12 mouse cellular contexts compared by ENCODE assay signal in genomic region chr1:194677878-194678277, GRCm38 (mm10). TPM values are rescaled to one million over a fixed set of nuclear protein-coding genes. Genes with fewer than 3 reads are reported as not detected.
DNase-seq lines count a peak whose midpoint lies in the region; ATAC-seq and TF ChIP-seq lines count a peak whose summit lies in the region.
"Had no signal": no experiment of that assay in that cellular context is flagged by ENCODE, and none has a peak within 500 bp of the region (broad histone marks: within the 10 kb centered on the region; RNA-seq: fewer than 3 reads in every experiment).

No protein-coding gene starts in this region.

- H3K4me2 ChIP-seq in heart, postnatal 0 days (ENCODE audit: low read depth, low read length): no peak overlapping the region
- no peak overlapping the region for H3K4me2 ChIP-seq in midbrain, embryonic 16.5 days (ENCODE audit: low read length)
- H3K4me2 ChIP-seq in midbrain, embryonic 15.5 days: no peak overlapping the region
- H3K4me2 ChIP-seq: embryonic facial prominence, embryonic 13.5 days; liver, embryonic 13.5 days; midbrain, embryonic 13.5 days had no signal

- no peak for ATAC-seq in heart, postnatal 0 days (ENCODE audit: insufficient read depth, low read depth)
- ATAC-seq in midbrain, embryonic 16.5 days: no peak
- no peak for ATAC-seq in megakaryocyte-erythroid progenitor cell, adult 5-6 weeks (replicated peaks; ENCODE audit: low FRiP score, low TSS enrichment, poor library complexity, severe bottlenecking)
- no peak for ATAC-seq in midbrain, embryonic 15.5 days (replicated peaks)
- ATAC-seq: CD4-positive, CD25-positive, alpha-beta regulatory T cell, adult 4 months; midbrain, embryonic 13.5 days had no signal

- TF ChIP-seq POLR2A in heart, adult 2 months (IDR thresholded peaks at IDR 0.05; ENCODE audit: insufficient read depth, low read depth, low read length): no peak

- H3K27ac ChIP-seq in heart, adult 2 months: peak overlapping the region; percentile 50
- peak overlapping the region; percentile 66 for H3K27ac ChIP-seq in heart, postnatal 0 days (ENCODE audit: low read depth)
- H3K27ac ChIP-seq in midbrain, embryonic 16.5 days (ENCODE audit: low read length): no peak overlapping the region
- H3K27ac ChIP-seq in midbrain, embryonic 15.5 days: no peak overlapping the region
- H3K27ac ChIP-seq: embryonic facial prominence, embryonic 13.5 days; liver, embryonic 13.5 days; midbrain, embryonic 13.5 days had no signal

- intact Hi-C loops in heart, adult 2 months (cut with DNase I): loop anchor here (2.0 kb wide), 1 partner anchor 13 kb away; no protein-coding TSS in a partner anchor

- no peak overlapping the region for H3K9ac ChIP-seq in heart, adult 2 months (ENCODE audit: low read depth, low read length)
- H3K9ac ChIP-seq in heart, postnatal 0 days (replicated peaks; ENCODE audit: low read depth, low read length): no peak overlapping the region
- no peak overlapping the region for H3K9ac ChIP-seq in midbrain, embryonic 16.5 days (ENCODE audit: low read depth, low read length)
- no peak overlapping the region for H3K9ac ChIP-seq in midbrain, embryonic 15.5 days
- H3K9ac ChIP-seq: embryonic facial prominence, embryonic 13.5 days; liver, embryonic 13.5 days; midbrain, embryonic 13.5 days had no signal

- peaks cover 3% of the 10 kb centered on the region for H3K79me2 ChIP-seq in heart, adult 2 months (replicated peaks; ENCODE audit: control insufficient read depth, insufficient read depth, low read length)

- peak in 1 of 2 experiments; percentile 36 for DNase-seq in heart, adult 2 months
- DNase-seq in heart, adult 8-10 months (ENCODE audit: low spot score): no peak
- peak; percentile 68 for DNase-seq in NIH3T3 (ENCODE audit: low read depth)
- DNase-seq in heart, postnatal 0 days (ENCODE audit: low spot score): no peak
- DNase-seq in large intestine, adult 2 months (ENCODE audit: low read depth, low spot score): peak; percentile 80
- DNase-seq: liver, embryonic 13.5 days had no signal

- H3K4me1 ChIP-seq in heart, adult 2 months (ENCODE audit: control insufficient read depth, insufficient read depth, low read length): peaks cover 32% of the 10 kb centered on the region
- H3K4me1 ChIP-seq in heart, postnatal 0 days (ENCODE audit: control insufficient read depth, insufficient read depth): peaks cover 71% of the 10 kb centered on the region
- peaks cover 11% of the 10 kb centered on the region; the same call in 1 of the 2 replicates for H3K4me1 ChIP-seq in midbrain, embryonic 16.5 days (ENCODE audit: control insufficient read depth, insufficient read depth, low read length)
- peaks cover 10% of the 10 kb centered on the region for H3K4me1 ChIP-seq in midbrain, embryonic 15.5 days

- no peak overlapping the region for H3K4me3 ChIP-seq in heart, adult 2 months
- no peak overlapping the region for H3K4me3 ChIP-seq in heart, postnatal 0 days (ENCODE audit: low read depth, low read length)
- no peak overlapping the region for H3K4me3 ChIP-seq in midbrain, embryonic 16.5 days (ENCODE audit: low read depth, low read length)
- no peak overlapping the region for H3K4me3 ChIP-seq in midbrain, embryonic 15.5 days
- H3K4me3 ChIP-seq: embryonic facial prominence, embryonic 13.5 days; liver, embryonic 13.5 days; midbrain, embryonic 13.5 days had no signal

- peaks cover 47% of the 10 kb centered on the region for H3K36me3 ChIP-seq in heart, adult 2 months (ENCODE audit: control insufficient read depth, insufficient read depth, low read length)
- no peaks in the 10 kb centered on the region for H3K36me3 ChIP-seq in heart, postnatal 0 days (replicated peaks; ENCODE audit: control insufficient read depth, insufficient read depth, low read length)
- no peaks in the 10 kb centered on the region for H3K36me3 ChIP-seq in midbrain, embryonic 16.5 days (ENCODE audit: control insufficient read depth, insufficient read depth, low read length)
- H3K36me3 ChIP-seq in midbrain, embryonic 15.5 days (replicated peaks): no peaks in the 10 kb centered on the region
- H3K36me3 ChIP-seq: embryonic facial prominence, embryonic 13.5 days; liver, embryonic 13.5 days; midbrain, embryonic 13.5 days had no signal

- TF ChIP-seq CTCF in heart, adult 2 months (IDR thresholded peaks at IDR 0.05): no peak
- no peak for TF ChIP-seq CTCF in heart, postnatal 0 days (IDR thresholded peaks at IDR 0.05; ENCODE audit: low read depth)

- no peaks in the 10 kb centered on the region for H3K9me3 ChIP-seq in heart, postnatal 0 days (replicated peaks; ENCODE audit: control insufficient read depth, low read length)
- no peaks in the 10 kb centered on the region for H3K9me3 ChIP-seq in midbrain, embryonic 16.5 days (replicated peaks; ENCODE audit: control insufficient read depth, low read length, poor library complexity, severe bottlenecking)
- H3K9me3 ChIP-seq in midbrain, embryonic 15.5 days: no peaks in the 10 kb centered on the region
- H3K9me3 ChIP-seq: embryonic facial prominence, embryonic 13.5 days; liver, embryonic 13.5 days; midbrain, embryonic 13.5 days had no signal

- 30% methylated on average over 3 of the region's 3 CpGs for WGBS in heart, adult 2 months
- WGBS in heart, postnatal 0 days: 44% methylated on average over 3 of the region's 3 CpGs
- WGBS in large intestine, adult 2 months: 29% methylated on average over 3 of the region's 3 CpGs
- WGBS in midbrain, embryonic 16.5 days: 79% methylated on average over 3 of the region's 3 CpGs
- WGBS in midbrain, embryonic 15.5 days: 79% methylated on average over 3 of the region's 3 CpGs

- no peaks in the 10 kb centered on the region for H3K27me3 ChIP-seq in heart, adult 2 months (ENCODE audit: control insufficient read depth, insufficient read depth, low read length)
- H3K27me3 ChIP-seq in heart, postnatal 0 days (ENCODE audit: control insufficient read depth, insufficient read depth, low read length): no peaks in the 10 kb centered on the region
- no peaks in the 10 kb centered on the region for H3K27me3 ChIP-seq in midbrain, embryonic 16.5 days (ENCODE audit: control insufficient read depth, insufficient read depth, low read depth, low read length)
- H3K27me3 ChIP-seq in midbrain, embryonic 15.5 days (replicated peaks): no peaks in the 10 kb centered on the region
- H3K27me3 ChIP-seq: embryonic facial prominence, embryonic 13.5 days; liver, embryonic 13.5 days; midbrain, embryonic 13.5 days had no signal

- no peak for TF ChIP-seq EP300 in heart, adult 2 months (IDR thresholded peaks at IDR 0.05; ENCODE audit: insufficient read depth, low read depth, low read length)
- TF ChIP-seq EP300 in heart, postnatal 0 days (IDR thresholded peaks at IDR 0.05; ENCODE audit: low read depth): no peak

RNA-seq across cellular contexts. Expression of gene Plxna2, which starts 59.9 kb away (rescaled TPM):
- total RNA-seq in heart, adult 2 months (2021): 10 to 100 TPM; 22.6 to 30.6 TPM
- 9.8 and 16.7 TPM in 2 replicates for polyA plus RNA-seq in heart, adult 2 months (2012; rRNA removed)
- 10 to 100 TPM; 18.8 to 28.3 (median 25.5) TPM for total RNA-seq in heart, adult 8-10 months (2022)
- 14.3 and 14.4 TPM in 2 replicates for total RNA-seq in heart, postnatal 0 days (2014; rRNA removed; ENCODE audit: low replicate concordance)
- 3.5 and 4.0 TPM in 2 replicates for polyA plus RNA-seq in heart, postnatal 0 days (2015; fragmentation: Nextera tagmentation; extraction: Ambion mirVana)
- 5.1 and 10.6 TPM in 2 replicates for polyA plus RNA-seq in large intestine, adult 2 months (2012; rRNA removed)
- polyA plus RNA-seq in midbrain, embryonic 16.5 days (2015; fragmentation: Nextera tagmentation; extraction: Ambion mirVana): 18.1 and 22.0 TPM in 2 replicates
- 0.77 and 1.5 TPM in 2 replicates for total RNA-seq in megakaryocyte-erythroid progenitor cell, adult 5-6 weeks (2014; fragmentation: Nextera tagmentation)
- 0.09 and 0.38 TPM in 2 replicates for total RNA-seq in megakaryocyte-erythroid progenitor cell, adult 5-6 weeks (2017)
- polyA plus RNA-seq in midbrain, embryonic 15.5 days (2015; fragmentation: Nextera tagmentation; extraction: Ambion mirVana): 22.4 and 23.8 TPM in 2 replicates
- polyA plus RNA-seq: CD4-positive, CD25-positive, alpha-beta regulatory T cell, adult 4 months had no signal

Comparison
In these comparisons a context has a peak if more than half of its experiments do, and no peak if none do; other contexts are left out.
1. DNase-seq: peak in NIH3T3 (single experiment) and large intestine, adult 2 months (single experiment); none in heart, adult 8-10 months (single experiment) and heart, postnatal 0 days (single experiment).
2. H3K27ac ChIP-seq: peak in heart, adult 2 months (single experiment) and heart, postnatal 0 days (single experiment); none in midbrain, embryonic 16.5 days (single experiment) and midbrain, embryonic 15.5 days (single experiment).